Mouse (Mus musculus): ENCODE results near the gene Hspa1a. TPM values are rescaled to one million over a fixed set of nuclear protein-coding genes. Genes with fewer than 3 reads are reported as not detected.
"Not testable (repeated sequence)": the region's sequence is repeated elsewhere in the genome, so short reads cannot be mapped to it uniquely, and the experiment has no call there.

The Hspa1a gene
- 10 to 100 TPM; 11.9 to 35.8 (median 14.4) TPM for total RNA-seq (2022)

DNA sequence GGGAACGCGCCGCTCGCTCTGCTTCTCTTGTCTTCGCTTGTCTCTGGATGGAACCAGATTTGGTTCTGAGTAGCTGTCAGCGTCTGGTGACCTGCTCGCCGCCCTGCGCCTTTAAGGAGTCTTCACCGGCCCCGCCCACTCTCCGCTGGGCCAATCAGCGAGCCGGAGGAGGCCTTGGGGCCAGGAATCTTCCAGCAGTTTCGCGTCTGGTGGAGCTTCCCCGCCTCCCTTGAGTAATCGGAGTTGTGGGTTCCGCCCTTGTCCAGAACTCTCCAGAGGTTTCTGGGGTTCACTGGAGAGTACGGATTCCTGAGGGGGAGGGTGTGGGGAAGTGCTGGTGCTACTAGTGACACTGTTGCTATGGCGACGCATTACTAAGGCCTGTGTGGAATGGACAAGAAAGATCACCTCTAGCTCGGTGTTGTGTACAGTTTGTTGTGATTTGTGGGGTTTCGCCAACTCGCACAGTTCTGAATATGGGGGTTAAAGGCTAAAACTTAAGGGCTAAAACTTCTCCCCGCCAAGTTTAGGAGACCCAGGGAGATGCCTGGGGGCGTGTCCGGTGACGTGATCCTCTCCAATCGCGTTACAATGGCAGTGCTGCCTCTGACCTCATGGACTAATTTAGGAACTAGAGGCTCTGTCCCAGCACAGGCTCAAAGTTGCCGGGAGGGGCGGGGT, at the start of gene Hspa1a, which contains the start of gene Hspa1l:
Gene Hspa1a, minus strand, starts transcription at position 88 of the 681 bp plus-strand sequence.
Gene Hspa1l, plus strand, starts transcription at position 635 of the 681 bp plus-strand sequence.
- peak; percentile 90 for DNase-seq

DNA sequence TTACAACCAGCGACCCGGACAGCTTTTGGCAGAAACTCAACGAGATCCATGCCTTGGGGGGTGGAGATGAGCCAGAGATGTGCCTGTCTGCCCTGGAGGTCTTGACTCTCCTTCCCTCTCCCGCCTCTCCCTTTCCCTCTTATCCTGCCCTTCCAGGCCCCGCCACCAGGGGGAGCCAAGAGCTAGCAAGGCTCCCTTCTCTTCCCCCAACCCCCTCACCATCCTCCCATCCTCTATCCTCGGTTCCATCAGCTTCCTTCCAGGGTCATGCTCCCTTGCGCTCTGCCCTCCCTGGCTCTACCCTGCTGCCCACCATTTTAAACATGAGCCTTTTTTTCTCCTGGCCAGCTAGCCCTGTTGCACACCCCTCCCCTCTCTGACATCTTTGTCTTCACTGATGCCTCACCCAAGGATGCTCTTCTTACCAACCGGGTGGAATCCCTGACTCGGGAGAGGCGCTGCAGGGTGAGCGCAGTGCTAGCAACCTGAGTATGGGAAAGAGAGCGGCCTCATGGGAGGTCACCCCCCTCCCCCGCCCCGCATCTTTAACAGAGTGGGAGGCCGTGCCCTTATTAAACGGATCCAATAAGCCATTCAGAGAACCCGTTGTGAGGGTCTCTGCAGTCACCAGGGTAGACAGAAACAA, 49.3 kb upstream of the Hspa1a start:
- DNase-seq, result peak; percentile 76

DNA sequence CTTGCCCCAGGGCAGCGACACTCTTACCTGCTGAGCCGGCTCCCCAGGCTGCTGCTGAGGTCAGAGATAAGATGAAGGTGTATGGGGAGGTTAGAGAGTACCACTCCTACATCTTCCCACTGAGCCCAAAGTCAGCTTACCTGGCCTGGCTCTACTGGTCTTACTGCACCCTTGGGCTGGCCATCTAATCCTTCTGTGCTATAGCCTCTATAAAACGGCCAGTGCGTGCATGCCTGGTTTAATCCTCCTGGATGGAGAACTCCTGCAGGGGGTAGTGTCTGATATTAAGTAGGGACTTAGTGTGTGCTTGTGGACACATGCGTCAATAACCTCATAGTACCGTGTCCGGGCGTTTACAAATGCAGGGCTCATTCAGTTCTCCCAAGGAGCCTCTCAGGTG, 48.6 kb upstream of the Hspa1a start:
- no peak for DNase-seq

- no peak for DNase-seq
Observed at GRCm38 (mm10) chr17:35019894-35020293, 47.9 kb upstream of the Hspa1a start.

- no peak for DNase-seq
Observed at GRCm38 (mm10) chr17:35018171-35018570, 46.2 kb upstream of the Hspa1a start.

- no peak for DNase-seq
Observed at GRCm38 (mm10) chr17:35017706-35018030, 45.7 kb upstream of the Hspa1a start.

- DNase-seq, result no peak
Observed at GRCm38 (mm10) chr17:35016791-35017705, 45.1 kb upstream of the Hspa1a start.

GRCm38 (mm10) chr17:35016376-35016775, 44.4 kb upstream of the Hspa1a start, which contains the start of gene Vwa7:
Gene Vwa7 (plus strand): TSS chr17:35016579.
- no peak for DNase-seq

GRCm38 (mm10) chr17:35015296-35015695, 43.3 kb upstream of the Hspa1a start:
- no peak for DNase-seq

- DNase-seq, result no peak
Observed at GRCm38 (mm10) chr17:35013221-35013620, 41.3 kb upstream of the Hspa1a start.

- DNase-seq, result no peak
Observed at GRCm38 (mm10) chr17:35012430-35012829, 40.5 kb upstream of the Hspa1a start.

DNA sequence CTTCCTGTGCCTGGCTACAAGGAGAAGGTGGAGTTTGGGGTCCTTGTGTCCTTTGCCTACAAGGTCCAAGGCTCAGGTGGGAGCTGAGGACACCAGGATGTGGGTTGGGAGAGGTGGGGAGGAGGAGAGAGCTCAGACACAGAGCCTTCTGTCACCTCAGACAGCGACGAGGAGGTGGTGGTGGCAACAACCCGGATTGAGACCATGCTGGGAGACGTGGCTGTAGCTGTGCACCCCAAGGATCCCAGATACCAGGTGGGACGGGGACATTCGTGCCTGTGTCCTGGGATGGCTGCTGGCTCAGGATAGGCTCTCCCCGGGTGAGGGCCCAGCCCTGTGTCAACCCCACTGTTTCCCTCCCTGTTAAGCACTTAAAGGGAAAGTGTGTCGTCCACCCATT, 39.5 kb upstream of the Hspa1a start:
- no peak for DNase-seq

GRCm38 (mm10) chr17:35009586-35009985, 37.6 kb upstream of the Hspa1a start:
- no peak for DNase-seq

GRCm38 (mm10) chr17:35007387-35007991, 35.5 kb upstream of the Hspa1a start:
- no peak for DNase-seq

GRCm38 (mm10) chr17:35005902-35006301, 33.9 kb upstream of the Hspa1a start:
- not testable (repeated sequence) for DNase-seq

DNA sequence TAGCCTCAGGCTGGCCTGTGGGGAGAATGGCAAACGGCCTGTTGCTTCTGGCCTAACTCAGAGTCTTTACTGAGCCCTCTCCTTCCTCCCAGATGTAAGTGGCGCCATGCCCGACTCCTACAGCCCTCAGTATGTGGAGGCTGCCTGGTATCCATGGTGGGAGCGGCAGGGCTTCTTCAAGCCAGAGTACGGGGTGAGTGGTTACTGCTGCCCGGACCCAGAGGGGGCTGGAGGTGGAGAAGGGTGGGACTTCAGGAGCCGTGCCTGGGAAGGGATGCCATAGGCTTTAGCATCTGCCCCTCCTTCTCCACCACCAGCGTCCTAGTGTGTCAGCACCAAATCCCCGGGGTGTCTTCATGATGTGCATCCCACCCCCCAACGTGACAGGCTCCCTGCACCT, 33.2 kb upstream of the Hspa1a start:
- DNase-seq, result no peak

GRCm38 (mm10) chr17:35004075-35004717, 32.2 kb upstream of the Hspa1a start:
- no peak for DNase-seq

- no peak for DNase-seq
Observed at GRCm38 (mm10) chr17:35003022-35003838, 31.3 kb upstream of the Hspa1a start.

DNA sequence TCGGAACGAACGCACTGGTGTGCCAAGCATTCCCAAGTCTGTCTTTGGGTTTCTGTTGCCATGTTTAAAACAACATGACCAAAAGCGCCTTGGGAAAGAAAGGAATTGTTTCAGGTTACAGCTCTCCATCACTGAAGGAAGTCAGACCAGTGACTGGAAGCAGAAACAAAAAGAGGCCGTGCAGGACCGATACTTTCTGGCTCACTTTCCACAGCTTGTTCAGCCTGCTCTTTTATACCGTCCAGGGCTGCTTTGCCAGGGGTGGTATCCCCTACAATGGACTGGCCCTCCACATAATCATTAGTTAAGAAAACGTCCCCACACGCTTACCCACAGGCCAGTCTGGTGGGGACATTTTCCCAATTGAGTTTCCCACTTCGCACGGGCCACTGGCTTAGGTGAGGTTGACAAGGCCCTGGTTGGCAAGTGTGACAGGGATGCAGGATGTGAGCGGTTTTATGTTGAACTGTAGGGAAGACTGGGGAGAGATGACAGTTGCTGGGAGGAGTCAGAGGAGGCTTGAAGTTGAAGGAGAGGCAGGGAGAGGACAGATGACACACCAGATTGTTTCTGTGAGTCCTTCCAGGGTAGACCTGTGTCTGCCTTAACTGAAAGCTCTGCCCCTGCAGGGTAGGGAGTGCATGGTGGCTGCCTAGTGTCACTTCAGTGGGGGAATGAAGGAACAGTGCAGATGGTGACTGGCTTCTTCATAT, 30.4 kb upstream of the Hspa1a start:
- DNase-seq, result no peak

- no peak for DNase-seq
Observed at GRCm38 (mm10) chr17:35001452-35002152, 29.6 kb upstream of the Hspa1a start.

Measured in adrenal gland, adult 8-10 months (tissue).